Mouse (Mus musculus) megakaryocyte, adult 5-6 weeks (primary cell): ENCODE results near the gene Dsel. TPM values are rescaled to one million over a fixed set of nuclear protein-coding genes. Genes with fewer than 3 reads are reported as not detected.

Experiments used
- ATAC-seq: 2 replicates; pipeline ENCODE4 v1.8.0; 2016; ENCODE audit warnings: mild to moderate bottlenecking, inconsistent platforms; ENCODE audit not compliant: poor library complexity, severe bottlenecking
- total RNA-seq, 2 experiments: library from RNA; stranded (forward) in 1 of 2; stranded (reverse) in 1 of 2; fragments of 153-499, 151-499 nt in 1 of 2; fragments of 221-1000, 200-1000 nt in 1 of 2; gene quantifications; 2 replicates each; pipeline versions ENCODE4 v1.2.3 to v1.2.4; 2015 to 2017

The Dsel gene
- total RNA-seq (2015): 1.3 and 2.4 TPM in 2 replicates
- total RNA-seq (2017): 2.3 and 4.6 TPM in 2 replicates

- peak; percentile 92 for ATAC-seq
These were observed at the start of gene Dsel for GRCm38 (mm10) chr1:111864779-111865165. Dsel (minus strand) TSS chr1:111864918.

GRCm38 (mm10) chr1:111911424-111911823 is 46.7 kb upstream of the Dsel start:
- no peak for ATAC-seq

GRCm38 (mm10) chr1:111883336-111883735 is 18.6 kb upstream of the Dsel start:
- no peak for ATAC-seq

DNA sequence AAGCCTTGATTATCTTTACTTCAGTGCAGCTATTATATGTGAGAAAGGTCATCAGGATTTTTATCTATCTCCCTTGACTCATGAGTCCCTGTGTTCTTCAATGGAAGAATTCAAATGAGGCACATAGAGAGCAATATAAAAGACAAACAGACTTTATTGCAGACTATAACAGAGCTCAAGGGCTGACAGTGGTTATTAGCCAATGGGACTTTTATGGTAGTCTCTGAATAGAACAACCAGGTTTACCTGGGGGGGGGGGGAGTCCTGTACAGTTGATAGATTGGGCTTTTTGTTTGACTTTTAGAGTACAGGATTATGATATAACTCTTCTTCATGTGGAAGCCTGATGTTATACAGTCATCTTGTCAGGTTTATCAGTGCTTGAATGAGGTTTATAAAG is 11.1 kb upstream of the Dsel start:
- no peak for ATAC-seq

DNA sequence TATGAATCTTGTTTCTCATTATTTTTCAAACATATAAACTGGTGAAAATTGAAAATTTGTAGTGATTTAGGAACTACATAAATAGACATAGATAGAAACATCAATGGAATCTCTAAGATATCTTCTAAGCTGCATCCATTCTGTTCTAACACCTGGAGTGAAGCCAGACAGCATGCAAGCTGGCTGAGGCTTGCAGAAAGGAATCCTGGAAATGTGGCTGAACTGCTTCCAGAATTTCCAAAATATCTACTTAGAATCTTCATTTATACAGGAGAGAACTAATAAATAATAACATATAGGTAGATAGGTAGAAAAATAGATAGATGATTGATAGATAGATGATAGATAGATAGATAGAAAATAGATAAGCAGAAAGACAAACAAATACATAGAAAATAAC is 8.5 kb upstream of the Dsel start:
- ATAC-seq: no peak

DNA sequence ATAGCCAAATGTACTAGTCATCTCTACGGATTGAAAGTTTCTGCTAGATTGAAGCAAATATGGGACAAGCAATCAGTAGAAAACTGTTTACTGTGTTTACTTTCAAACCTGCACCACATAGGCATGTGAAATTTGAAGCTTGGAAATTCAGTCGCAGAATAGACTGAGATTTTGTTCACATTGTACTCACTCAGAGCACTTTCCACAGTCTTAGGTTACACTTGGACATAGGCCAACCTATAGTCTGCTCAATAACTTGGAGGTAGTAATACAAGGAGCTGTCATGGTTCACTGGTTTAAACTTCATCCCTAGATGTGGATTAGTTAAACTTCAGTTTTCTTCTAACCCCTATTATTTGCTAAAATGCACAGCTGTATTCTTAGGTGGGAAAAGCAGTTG is 749 bp upstream of the Dsel start:
- ATAC-seq: no peak

GRCm38 (mm10) chr1:111864063-111864778 is 497 bp downstream of the Dsel start:
- ATAC-seq: peak; percentile 51

DNA sequence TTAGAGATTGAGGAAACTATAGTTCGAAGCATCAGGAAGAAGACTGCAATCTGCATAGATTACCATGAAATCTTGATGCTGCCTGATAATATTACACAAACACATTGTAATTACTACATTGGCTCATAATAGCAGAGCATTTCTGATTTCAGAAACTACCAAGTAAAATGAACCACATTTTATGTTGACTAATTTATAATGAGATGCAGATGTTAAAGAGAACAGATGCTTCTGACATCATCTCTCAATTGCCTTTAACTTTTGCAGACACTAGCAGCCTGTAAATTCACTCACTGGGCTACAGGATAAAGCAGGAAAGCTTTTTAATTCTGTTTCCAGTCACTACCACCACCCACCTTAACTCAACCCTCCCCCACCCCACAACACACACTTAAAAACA is 6.9 kb downstream of the Dsel start:
- no peak for ATAC-seq

DNA sequence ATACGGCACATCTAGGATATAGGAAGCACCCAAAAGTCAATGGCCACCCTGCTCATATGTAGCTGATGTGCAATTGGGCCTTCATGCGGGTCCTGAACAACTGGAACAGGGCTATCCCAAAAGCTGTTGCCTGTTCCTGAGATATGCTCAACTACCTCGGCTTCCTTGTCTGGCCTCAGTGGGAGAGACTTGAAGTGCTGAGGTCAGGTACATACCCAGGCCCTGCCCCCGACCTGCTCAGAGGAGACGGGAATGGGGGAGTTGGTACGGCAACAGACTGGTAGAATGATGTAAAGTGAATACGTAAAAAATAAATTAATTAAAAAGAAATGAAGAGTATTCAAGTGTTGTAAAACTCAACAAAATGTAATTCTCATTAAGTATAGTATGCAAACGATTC is 12.3 kb downstream of the Dsel start:
- ATAC-seq: no peak

DNA sequence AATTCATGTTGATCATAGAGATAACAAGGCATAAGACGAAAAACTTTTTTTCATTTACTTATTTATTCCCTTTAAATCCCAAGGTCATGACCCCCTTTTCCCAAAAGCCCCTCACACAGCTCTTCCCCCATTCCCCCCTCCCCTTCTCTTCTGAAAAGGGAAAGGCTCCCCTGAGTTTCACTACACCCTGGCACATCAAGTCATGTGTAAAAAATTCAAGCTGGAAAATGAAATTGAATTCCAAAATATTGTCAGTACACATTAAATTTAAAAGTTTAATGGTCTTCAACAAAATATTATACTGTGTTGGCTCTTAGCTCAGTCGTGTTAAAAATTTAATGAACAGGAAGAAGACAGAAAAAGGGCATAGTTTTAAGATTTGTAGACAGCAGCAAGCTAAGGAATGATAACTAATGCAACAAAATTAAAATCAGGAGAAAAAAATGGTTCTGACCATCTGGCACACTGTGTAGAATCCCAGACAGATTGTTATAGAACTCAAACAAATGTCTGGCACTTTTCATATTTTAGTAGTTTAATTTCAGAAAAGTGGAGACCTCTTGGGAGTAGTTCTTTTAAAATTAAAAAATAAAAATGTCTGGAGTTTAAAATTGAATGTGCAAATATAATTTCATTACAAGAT is 31.0 kb downstream of the Dsel start:
- no peak for ATAC-seq
